Mouse (Mus musculus) liver, embryonic 16.5 days (tissue): Measurements from ENCODE around the gene Stoml2. TPM values are rescaled to one million over a fixed set of nuclear protein-coding genes. Genes with fewer than 3 reads are reported as not detected.

ENCODE experiments used
- ATAC-seq: fragments of 200-750 bp; cut with Nextera tagmentation; 2 replicates; pipeline ENCODE4 v1.8.0; 2017; ENCODE audit warnings: low read depth, mild to moderate bottlenecking, moderate number of reproducible peaks, moderate library complexity
- H3K27ac ChIP-seq: fragments of 300-500 bp; sonication (generic); 2 replicates; pipeline ENCODE4 v1.5.1; 2014; ENCODE audit warnings: mild to moderate bottlenecking, low read length
- H3K27me3 ChIP-seq: fragments of 300-500 bp; sonication (generic); 2 replicates; pipeline ENCODE4 v1.6.1; 2014; ENCODE audit warnings: low read depth, low read length, mixed read lengths; ENCODE audit not compliant: control insufficient read depth, insufficient read depth
- H3K36me3 ChIP-seq: fragments of 300-500 bp; sonication (generic); 2 replicates; pipeline ENCODE4 v1.6.1; 2014; ENCODE audit warnings: mild to moderate bottlenecking; ENCODE audit not compliant: control insufficient read depth, insufficient read depth
- H3K4me1 ChIP-seq: fragments of 300-500 bp; sonication (generic); 2 replicates; pipeline ENCODE4 v1.6.1; 2014; ENCODE audit warnings: low read depth, low read length, mixed read lengths; ENCODE audit not compliant: control insufficient read depth
- H3K4me2 ChIP-seq: fragments of 300-500 bp; sonication (generic); 2 replicates; pipeline ENCODE4 v1.6.1; 2014; ENCODE audit warnings: low read depth, low read length, mixed read lengths
- H3K4me3 ChIP-seq: fragments of 300-500 bp; sonication (generic); 2 replicates; pipeline ENCODE4 v1.5.1; 2014; ENCODE audit warnings: low read depth, mild to moderate bottlenecking, low read length
- H3K9ac ChIP-seq: fragments of 300-500 bp; sonication (generic); 2 replicates; pipeline ENCODE4 v1.6.1; 2014; ENCODE audit warnings: low read depth, low read length
- H3K9me3 ChIP-seq: fragments of 300-500 bp; sonication (generic); replicated peaks from 2 replicates; pipeline ENCODE4 v1.6.1; 2016; ENCODE audit warnings: low read length; ENCODE audit not compliant: control insufficient read depth
- WGBS: fragments of 180-500 bp; shearing (Covaris S2); extraction: QIAGEN DNeasy Blood & Tissue Kit; methylation state at CpG from one replicate; pipeline ENCODE4 v1.1.7; 2014; ENCODE audit not compliant: insufficient replicate concordance; 5-methylcytosine and 5-hydroxymethylcytosine counted together
- polyA plus RNA-seq: library from polyadenylated mRNA; unstranded; fragments of >200 nt; fragmentation: Nextera tagmentation; extraction: Ambion mirVana; gene quantifications from 2 replicates; pipeline ENCODE4 v1.2.1, GENCODE M21; 2015

The Stoml2 gene
- polyA plus RNA-seq, 1 experiment from 2014 or later, result 176 TPM

GRCm38 (mm10) chr4:43032501-43032900, 991 bp upstream of the Stoml2 start:
- Histone ChIP-seq H3K9me3 (no peaks in the 10 kb centered on the region), H3K36me3 (peaks cover 53% of the 10 kb centered on the region), H3K4me1 (peaks cover 39% of the 10 kb centered on the region), H3K27me3 (no peaks in the 10 kb centered on the region), H3K9ac (no peak overlapping the region), H3K4me3 (no peak overlapping the region), H3K4me2 (no peak overlapping the region), H3K27ac (no peak overlapping the region)
- ATAC-seq, result no peak
- WGBS, result 73% methylated on average over 1 of the region's 1 CpGs

- Histone ChIP-seq H3K27me3 (no peaks in the 10 kb centered on the region), H3K36me3 (peaks cover 48% of the 10 kb centered on the region), H3K4me1 (peaks cover 22% of the 10 kb centered on the region), H3K9me3 (no peaks in the 10 kb centered on the region), H3K4me3 (peak overlapping the region; percentile 85), H3K27ac (peak overlapping the region; percentile 88), H3K4me2 (peak overlapping the region; percentile 93), H3K9ac (peak overlapping the region; percentile 96)
- WGBS, result 1% methylated on average over 28 of the region's 28 CpGs
- ATAC-seq, result peak; percentile 73
Measured at GRCm38 (mm10) chr4:43030780-43031230, 705 bp downstream of the Stoml2 start.

- Histone ChIP-seq H3K4me1 (peaks cover 20% of the 10 kb centered on the region), H3K36me3 (peaks cover 45% of the 10 kb centered on the region), H3K4me2 (peak overlapping the region; percentile 93), H3K9ac (peak overlapping the region; percentile 96), H3K4me3 (peak overlapping the region; percentile 85), H3K27ac (peak overlapping the region; percentile 88), H3K27me3 (no peaks in the 10 kb centered on the region), H3K9me3 (no peaks in the 10 kb centered on the region)
- no peak for ATAC-seq
- WGBS, result 48% methylated on average over 9 of the region's 9 CpGs
Measured at GRCm38 (mm10) chr4:43030352-43030751, 1.2 kb downstream of the Stoml2 start.

GRCm38 (mm10) chr4:43029749-43030148, 1.8 kb downstream of the Stoml2 start:
- Histone ChIP-seq H3K27me3 (no peaks in the 10 kb centered on the region), H3K9me3 (no peaks in the 10 kb centered on the region), H3K4me3 (peak overlapping the region; percentile 85), H3K4me2 (peak overlapping the region; percentile 93), H3K36me3 (peaks cover 41% of the 10 kb centered on the region), H3K9ac (peak overlapping the region; percentile 96; the same call in 1 of the 2 replicates), H3K4me1 (peaks cover 25% of the 10 kb centered on the region), H3K27ac (no peak overlapping the region)
- 88% methylated on average over 9 of the region's 9 CpGs for WGBS
- no peak for ATAC-seq

GRCm38 (mm10) chr4:43029121-43029520, 2.4 kb downstream of the Stoml2 start:
- Histone ChIP-seq H3K4me1 (peaks cover 30% of the 10 kb centered on the region), H3K36me3 (peaks cover 36% of the 10 kb centered on the region), H3K9ac (no peak overlapping the region), H3K4me2 (no peak overlapping the region), H3K4me3 (no peak overlapping the region), H3K27ac (no peak overlapping the region), H3K27me3 (no peaks in the 10 kb centered on the region), H3K9me3 (no peaks in the 10 kb centered on the region)
- ATAC-seq, result no peak
- 78% methylated on average over 7 of the region's 7 CpGs for WGBS

GRCm38 (mm10) chr4:43025084-43025960, 6.2 kb downstream of the Stoml2 start, which contains the start of gene Pigo:
Gene Pigo (minus strand): TSS chr4:43025819.
- H3K27me3 ChIP-seq, result no peaks in the 10 kb centered on the region
- peaks cover 21% of the 10 kb centered on the region for H3K4me1 ChIP-seq
- peak within 1 kb of the TSS; percentile 64 for H3K4me3 ChIP-seq
- WGBS, result 8% methylated on average over 42 of the region's 42 CpGs
- peak within 1 kb of the TSS; percentile 84 for H3K4me2 ChIP-seq
- H3K27ac ChIP-seq, result peak within 1 kb of the TSS; percentile 83
- H3K9me3 ChIP-seq, result no peaks in the 10 kb centered on the region
- peak within 1 kb of the TSS; percentile 59 for H3K9ac ChIP-seq
- peak; percentile 93 for ATAC-seq
- peaks cover 46% of the 10 kb centered on the region for H3K36me3 ChIP-seq

GRCm38 (mm10) chr4:43024673-43025072, 6.8 kb downstream of the Stoml2 start:
- peaks cover 46% of the 10 kb centered on the region for H3K36me3 ChIP-seq
- 78% methylated on average over 14 of the region's 14 CpGs for WGBS
- H3K9ac ChIP-seq, result peak overlapping the region; percentile 59
- no peak for ATAC-seq
- H3K9me3 ChIP-seq, result no peaks in the 10 kb centered on the region
- peaks cover 20% of the 10 kb centered on the region for H3K4me1 ChIP-seq
- peak overlapping the region; percentile 83; the same call in 1 of the 2 replicates for H3K27ac ChIP-seq
- H3K27me3 ChIP-seq, result no peaks in the 10 kb centered on the region
- H3K4me2 ChIP-seq, result peak overlapping the region; percentile 84
- peak overlapping the region; percentile 64 for H3K4me3 ChIP-seq

GRCm38 (mm10) chr4:43021341-43021740, 10.2 kb downstream of the Stoml2 start:
- 83% methylated on average over 17 of the region's 17 CpGs for WGBS

GRCm38 (mm10) chr4:43020876-43021275, 10.6 kb downstream of the Stoml2 start:
- no peak for ATAC-seq
- H3K4me3 ChIP-seq, result no peak overlapping the region
- H3K36me3 ChIP-seq, result peaks cover 34% of the 10 kb centered on the region

More at GRCm38 (mm10) chr4:43021341-43021740, 10.2 kb downstream of the Stoml2 start:
- H3K9me3 ChIP-seq, result no peaks in the 10 kb centered on the region
- H3K27ac ChIP-seq, result no peak overlapping the region
- no peak overlapping the region for H3K4me2 ChIP-seq
- peaks cover 34% of the 10 kb centered on the region for H3K36me3 ChIP-seq
- peaks cover 16% of the 10 kb centered on the region for H3K4me1 ChIP-seq
- no peaks in the 10 kb centered on the region for H3K27me3 ChIP-seq
- no peak overlapping the region for H3K4me3 ChIP-seq
- no peak overlapping the region for H3K9ac ChIP-seq
- ATAC-seq, result no peak

More at GRCm38 (mm10) chr4:43020876-43021275, 10.6 kb downstream of the Stoml2 start:
- H3K4me1 ChIP-seq, result peaks cover 16% of the 10 kb centered on the region
- H3K9me3 ChIP-seq, result no peaks in the 10 kb centered on the region
- WGBS, result 86% methylated on average over 16 of the region's 16 CpGs
- no peak overlapping the region for H3K4me2 ChIP-seq
- H3K27me3 ChIP-seq, result no peaks in the 10 kb centered on the region
- H3K9ac ChIP-seq, result no peak overlapping the region
- H3K27ac ChIP-seq, result no peak overlapping the region
